Mouse (Mus musculus): ENCODE results near the gene Btbd18. TPM values are rescaled to one million over a fixed set of nuclear protein-coding genes. Genes with fewer than 3 reads are reported as not detected.

Btbd18 gene
- not detected in 2 replicates for polyA plus RNA-seq (2012)

GRCm38 (mm10) chr2:84658806-84659205 is at the start of gene Btbd18:
TSS of gene Btbd18 (plus strand) at chr2:84659079.

GRCm38 (mm10) chr2:84650464-84651195 is 8.2 kb upstream of the Btbd18 start, which contains the start of gene Ctnnd1:
TSS of gene Ctnnd1 (minus strand) at chr2:84650765.

GRCm38 (mm10) chr2:84670569-84670933 is 11.7 kb downstream of the Btbd18 start, which contains the start of gene Selenoh:
TSS of gene Selenoh (minus strand) at chr2:84670770.

GRCm38 (mm10) chr2:84677968-84678880 is 19.3 kb downstream of the Btbd18 start, which contains the start of the genes Gm28635 and Med19:
TSS of gene Gm28635 (minus strand) at chr2:84678041.
TSS of gene Med19 (plus strand) at chr2:84678402.

GRCm38 (mm10) chr2:84679016-84679415 is 20.1 kb downstream of the Btbd18 start, which contains the start of gene Tmx2:
TSS of gene Tmx2 (minus strand) at chr2:84679140.

GRCm38 (mm10) chr2:84714811-84715561 is 56.1 kb downstream of the Btbd18 start, which contains the start of gene Zdhhc5:
TSS of gene Zdhhc5 (minus strand) at chr2:84715180.

Other genes starting within 250 kb of the Btbd18 start
- gene Calcrl, start 233.7 kb upstream of the Btbd18 start, polyA plus RNA-seq (2012) = 0.15 and 0.43 TPM in 2 replicates
- gene Tfpi, start 182.3 kb upstream of the Btbd18 start, polyA plus RNA-seq (2012) = 1.1 and 1.6 TPM in 2 replicates
- 5.2 and 6.5 TPM in 2 replicates for gene Ctnnd1, start 8.3 kb upstream of the Btbd18 start, polyA plus RNA-seq (2012)
- gene Selenoh, start 11.7 kb downstream of the Btbd18 start, polyA plus RNA-seq (2012) = 336 and 344 TPM in 2 replicates
- not detected in 2 replicates for gene Gm28635, start 19.0 kb downstream of the Btbd18 start, polyA plus RNA-seq (2012)
- 10.5 and 11.6 TPM in 2 replicates for gene Med19, start 19.3 kb downstream of the Btbd18 start, polyA plus RNA-seq (2012)
- gene Tmx2, start 20.1 kb downstream of the Btbd18 start, polyA plus RNA-seq (2012) = 3.1 and 4.1 TPM in 2 replicates
- gene Zdhhc5, start 56.1 kb downstream of the Btbd18 start, polyA plus RNA-seq (2012) = 27.3 and 29.4 TPM in 2 replicates
- gene Clp1, start 68.3 kb downstream of the Btbd18 start, polyA plus RNA-seq (2012) = 1.0 and 1.5 TPM in 2 replicates
- gene Ypel4, start 75.0 kb downstream of the Btbd18 start, polyA plus RNA-seq (2012) = 1.3 and 1.9 TPM in 2 replicates
- gene Gm19426, start 84.6 kb downstream of the Btbd18 start, polyA plus RNA-seq (2012) = 0.31 and 2.1 TPM in 2 replicates
- 0.16 TPM in 1 of 2 replicates, not detected in the other for gene Serping1, start 116.4 kb downstream of the Btbd18 start, polyA plus RNA-seq (2012)
- 2.9 and 4.4 TPM in 2 replicates for gene Ube2l6, start 139.7 kb downstream of the Btbd18 start, polyA plus RNA-seq (2012)
- gene Smtnl1, start 163.6 kb downstream of the Btbd18 start, polyA plus RNA-seq (2012) = 0.05 TPM in 1 of 2 replicates, not detected in the other
- 9.2 and 12.0 TPM in 2 replicates for gene Timm10, start 167.9 kb downstream of the Btbd18 start, polyA plus RNA-seq (2012)
- gene Slc43a1, start 179.8 kb downstream of the Btbd18 start, polyA plus RNA-seq (2012) = 7.4 and 11.5 TPM in 2 replicates
- 0.15 and 0.41 TPM in 2 replicates for gene Rtn4rl2, start 227.6 kb downstream of the Btbd18 start, polyA plus RNA-seq (2012)